Mouse (Mus musculus) activated CD4-positive, CD25-positive, alpha-beta regulatory T cell, adult 4 months (primary cell): Measurements from ENCODE around the gene Olfr1346. TPM values are rescaled to one million over a fixed set of nuclear protein-coding genes. Genes with fewer than 3 reads are reported as not detected.
"Not testable (repeated sequence)": the region's sequence is repeated elsewhere in the genome, so short reads cannot be mapped to it uniquely, and the experiment has no call there.

Experiments used
- ATAC-seq: one replicate; pipeline ENCODE4 v1.8.0; 2017
- polyA plus RNA-seq, 2 experiments: library from polyadenylated mRNA; unstranded; fragments of 100-300 nt; shearing (Covaris generic); gene quantifications; one replicate each; pipeline ENCODE4 v1.2.1; 2017

The Olfr1346 gene
- not detected for polyA plus RNA-seq

DNA sequence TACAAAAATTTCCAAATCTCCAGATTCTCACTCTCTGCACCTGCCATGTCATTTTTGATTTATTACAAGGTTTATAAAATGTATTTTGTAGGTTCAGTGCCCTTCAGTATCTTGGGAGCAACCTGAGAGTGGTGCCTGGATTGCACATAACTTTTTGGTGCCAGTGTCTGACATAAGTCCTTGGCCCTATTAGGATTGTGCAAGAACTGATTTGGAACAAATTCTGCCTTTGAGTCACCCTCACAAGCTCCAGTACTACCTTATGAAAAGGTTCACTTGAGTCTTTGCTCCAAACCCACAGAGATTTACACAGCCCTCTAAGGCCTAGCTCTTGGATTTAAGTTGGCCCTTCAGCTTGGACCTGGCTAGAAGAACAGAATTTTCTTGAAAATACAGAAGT, at the start of gene Olfr1346:
Gene Olfr1346, plus strand, starts transcription at position 151 of the 400 bp plus-strand sequence.
- ATAC-seq, result no peak

DNA sequence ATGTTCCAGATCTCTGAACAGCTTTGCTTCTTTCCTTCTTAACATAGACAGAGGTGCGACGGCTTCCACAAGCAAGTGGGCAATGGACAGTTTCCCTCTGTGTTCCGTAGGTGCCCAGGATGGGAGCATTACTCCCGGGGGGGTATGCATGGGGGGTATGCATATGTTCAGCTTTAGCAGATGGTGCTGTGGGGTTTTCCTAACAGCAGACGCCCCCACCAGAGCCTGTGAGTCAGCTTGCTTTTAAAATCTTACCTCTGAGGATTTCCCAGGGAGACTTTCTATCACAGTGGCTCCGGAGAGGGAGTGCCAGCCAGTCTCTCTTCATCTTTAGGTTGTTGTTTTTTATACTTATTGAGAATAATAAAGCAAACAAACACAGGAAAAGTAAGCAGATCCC, 47.0 kb upstream of the Olfr1346 start:
- ATAC-seq, result no peak

DNA sequence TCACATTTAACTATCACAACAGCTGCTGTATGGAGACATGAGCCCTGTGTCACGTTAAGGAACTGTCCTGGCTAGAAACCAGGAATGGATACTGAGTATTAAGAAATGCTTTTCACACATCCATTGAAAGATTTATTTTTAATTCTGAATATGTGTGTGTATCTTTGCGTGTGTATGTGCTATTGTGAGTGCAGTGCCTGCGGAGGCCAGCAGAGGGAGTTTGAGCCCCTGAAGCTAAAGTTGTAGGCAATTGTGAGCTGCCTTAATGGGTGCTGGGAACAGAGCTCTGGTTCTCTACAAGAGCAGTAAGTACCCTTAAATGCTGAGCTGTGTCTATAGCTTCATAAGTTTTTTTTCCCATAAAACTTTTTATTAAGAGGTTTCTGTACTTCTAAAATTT, 37.5 kb upstream of the Olfr1346 start:
- ATAC-seq, result no peak

DNA sequence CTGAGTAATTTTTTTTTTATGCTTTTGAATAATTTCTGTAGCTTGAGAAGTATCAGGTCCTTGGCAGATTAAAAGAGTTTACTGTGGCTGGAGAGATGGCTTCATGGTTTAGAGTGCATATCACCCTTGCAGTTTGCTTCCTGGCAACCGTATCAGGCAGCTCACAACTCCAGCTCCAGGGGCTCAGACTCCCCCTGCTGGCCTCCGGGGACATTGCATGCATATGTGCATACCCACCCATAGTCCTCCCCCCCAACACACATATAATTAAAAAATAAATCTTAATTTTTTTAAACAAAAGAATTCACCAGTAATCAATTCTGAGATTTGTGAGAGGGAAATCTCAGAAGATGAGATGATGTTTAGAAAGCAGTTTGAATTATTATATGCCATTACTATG, 36.6 kb upstream of the Olfr1346 start:
- ATAC-seq, result no peak

DNA sequence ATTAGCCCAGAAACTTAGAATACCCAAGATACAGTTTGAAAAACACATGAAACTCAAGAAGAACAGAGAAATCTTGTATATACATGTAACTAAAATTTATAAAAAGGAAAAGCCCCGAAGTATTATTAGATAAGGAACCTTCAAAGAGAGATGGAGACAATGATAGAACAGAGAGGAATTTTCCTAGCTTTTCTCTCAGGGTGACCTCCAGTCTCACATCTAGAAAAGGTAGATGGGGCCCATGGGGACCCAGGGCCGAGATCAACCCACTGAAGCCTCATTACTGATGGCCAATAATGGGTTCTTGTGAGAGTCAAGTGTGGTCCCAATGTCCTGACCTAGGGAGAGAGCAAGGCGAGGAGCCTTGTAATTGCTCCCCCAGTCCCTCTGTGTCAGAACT, 28.5 kb upstream of the Olfr1346 start, which contains the start of gene Olfr1344:
Gene Olfr1344, plus strand, starts transcription at position 301 of the 400 bp plus-strand sequence.
- no peak for ATAC-seq

DNA sequence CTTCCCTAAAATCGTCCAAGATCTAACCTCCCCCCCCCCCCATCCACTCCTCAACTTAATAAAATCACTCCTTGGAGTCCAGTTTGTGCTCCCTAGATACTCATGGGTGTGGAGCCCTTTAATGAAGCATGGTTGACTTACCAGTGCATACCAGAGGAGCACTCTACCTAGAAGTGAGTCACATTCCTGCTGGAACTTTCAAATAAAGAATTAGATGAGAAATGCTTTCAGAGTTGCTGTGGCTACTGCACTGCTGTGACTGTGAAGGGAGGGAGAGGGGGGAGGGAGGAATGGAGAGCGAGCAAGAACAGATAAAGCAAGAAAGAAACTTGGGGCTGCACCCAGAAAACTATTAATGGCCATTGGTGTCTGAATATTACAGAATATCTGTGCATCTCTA, 25.7 kb upstream of the Olfr1346 start:
- ATAC-seq, result no peak

DNA sequence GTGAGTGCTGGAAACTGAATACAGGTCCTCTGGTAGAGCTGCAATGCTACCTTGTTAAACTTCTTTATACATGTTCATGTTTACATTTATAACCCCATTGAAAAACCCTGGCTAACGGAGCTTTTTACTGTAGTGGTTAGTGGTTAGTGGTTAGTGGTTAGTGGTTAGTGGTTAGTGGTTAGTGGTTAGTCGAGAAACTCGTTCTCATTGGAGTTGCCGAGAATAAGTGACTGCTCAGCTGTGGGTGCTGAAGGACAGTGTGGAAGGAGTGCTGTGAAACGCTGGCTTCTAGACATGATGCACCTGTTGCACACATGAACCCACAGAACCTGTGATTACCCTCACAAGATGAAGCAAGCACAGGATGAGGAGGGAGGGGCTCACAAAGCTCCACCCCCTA, 19.1 kb upstream of the Olfr1346 start:
- ATAC-seq, result no peak

DNA sequence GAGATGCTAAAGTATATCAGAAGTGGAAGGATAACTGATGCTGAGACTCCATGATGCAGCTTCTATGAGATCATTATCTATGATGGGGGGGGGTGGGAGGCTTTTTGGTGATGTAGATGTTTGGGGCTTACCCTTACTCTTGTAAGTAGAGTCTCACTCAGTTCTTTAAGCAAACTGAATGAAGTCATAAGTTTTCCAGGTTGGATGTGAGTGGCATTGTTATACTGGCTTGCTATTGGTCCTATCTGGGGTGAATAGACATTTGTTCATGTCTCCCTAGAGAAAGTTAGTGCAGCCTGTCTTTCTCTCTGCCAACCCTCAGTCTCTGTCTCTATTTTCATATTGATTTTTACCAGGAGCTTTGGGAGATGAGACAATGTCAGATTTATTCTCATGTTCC, 11.0 kb upstream of the Olfr1346 start, which contains the start of gene Olfr1336:
Gene Olfr1336, plus strand, starts transcription at position 301 of the 400 bp plus-strand sequence.
- ATAC-seq, result no peak

DNA sequence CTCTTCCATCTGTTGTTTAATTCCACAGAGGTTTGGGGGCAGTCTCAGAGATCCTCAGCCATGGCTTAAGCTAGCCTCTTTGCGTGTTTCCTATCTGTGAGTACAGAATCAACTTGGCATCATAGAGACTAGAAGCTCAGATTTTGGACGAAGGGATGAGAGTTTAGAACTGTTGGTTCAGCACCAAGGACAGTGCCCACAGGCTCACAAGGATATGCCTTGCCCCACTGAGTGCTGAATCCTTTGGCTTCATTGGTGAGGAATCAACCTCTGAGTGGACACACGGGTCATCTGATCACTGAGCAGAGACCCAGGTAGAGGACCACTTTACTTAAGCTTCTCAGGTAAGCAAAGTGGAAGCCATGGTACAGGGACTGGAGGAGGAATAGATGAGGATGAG, 10.5 kb upstream of the Olfr1346 start:
- ATAC-seq, result no peak

DNA sequence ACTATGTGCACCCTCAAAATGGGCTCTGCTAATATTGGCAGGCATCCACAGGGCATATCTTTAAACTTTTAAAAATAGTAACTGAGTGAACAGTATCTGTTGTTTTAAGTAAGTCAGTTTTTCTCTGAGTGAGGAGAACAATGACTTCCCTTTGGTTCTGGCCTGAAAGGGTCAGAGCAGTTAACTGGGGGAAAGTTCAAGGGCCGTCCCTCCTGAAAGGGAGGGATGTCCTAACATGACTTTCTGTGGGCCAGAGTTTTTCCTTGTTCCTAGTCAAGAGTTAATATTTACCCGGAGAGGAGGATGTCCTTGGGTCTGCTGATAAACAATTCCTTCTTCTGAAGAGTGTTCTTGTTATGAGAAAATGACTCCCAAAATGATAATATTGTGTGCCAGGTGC, 10.7 kb downstream of the Olfr1346 start:
- ATAC-seq, result not testable (repeated sequence)

DNA sequence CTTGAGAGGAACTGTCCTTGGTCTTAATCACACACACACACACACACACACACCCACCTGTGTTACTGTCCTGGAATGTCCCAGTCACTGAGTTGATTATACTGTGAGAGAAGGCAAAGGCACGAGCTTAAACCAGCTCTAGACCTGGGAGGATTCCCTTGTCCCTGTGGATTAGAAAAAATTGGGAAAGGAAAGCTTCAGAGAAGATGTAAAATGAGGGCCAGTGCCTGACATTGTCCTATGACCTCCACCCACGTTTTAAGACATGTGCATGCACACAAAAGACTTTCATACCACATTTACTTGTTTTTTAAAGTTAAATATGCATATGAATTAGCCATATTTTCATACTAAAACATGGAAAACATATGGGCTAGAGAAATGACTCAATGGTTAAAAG, 19.9 kb downstream of the Olfr1346 start, which contains the start of gene Olfr5:
Gene Olfr5, minus strand, starts transcription at position 101 of the 400 bp plus-strand sequence.
- ATAC-seq, result no peak

DNA sequence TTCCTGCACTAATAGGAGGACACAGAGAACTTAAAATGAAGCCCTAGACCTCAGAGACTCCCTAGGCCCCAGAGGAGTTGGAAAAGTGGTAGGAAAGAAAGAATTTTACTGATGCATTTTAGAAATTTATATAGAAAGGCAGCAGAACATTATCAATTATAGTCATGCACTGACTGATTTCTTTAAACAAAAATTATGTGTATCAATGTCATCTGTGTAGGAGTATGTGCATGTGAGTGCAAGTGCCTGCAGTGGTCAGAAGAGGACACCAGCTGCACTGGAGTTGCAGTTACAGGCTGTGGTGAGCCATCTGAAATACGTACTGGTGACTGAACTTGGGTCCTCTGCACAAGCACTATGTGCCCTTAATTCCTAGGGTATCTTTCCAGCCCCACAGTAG, 32.8 kb downstream of the Olfr1346 start, which contains the start of gene Olfr1347:
Gene Olfr1347, minus strand, starts transcription at position 101 of the 400 bp plus-strand sequence.
- ATAC-seq, result no peak

DNA sequence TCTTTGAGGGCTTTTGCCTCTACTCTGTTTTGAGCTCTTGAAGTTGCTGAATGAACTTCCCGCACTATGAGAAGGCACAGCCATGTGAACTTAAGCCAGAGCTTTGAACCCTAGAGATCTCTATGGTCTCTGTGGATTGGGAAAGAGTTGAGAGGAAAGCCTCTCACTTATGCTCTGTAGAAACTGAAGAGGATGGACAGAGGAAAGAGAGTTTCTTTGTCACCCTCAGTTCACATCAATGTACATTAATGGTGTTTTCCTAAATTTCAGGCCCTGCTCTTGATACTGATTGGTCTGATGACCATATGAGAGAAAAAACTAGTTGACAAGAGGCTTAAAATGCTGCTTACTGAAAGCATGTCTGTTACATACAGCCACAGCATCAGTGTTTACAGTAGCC, 41.7 kb downstream of the Olfr1346 start, which contains the start of gene Olfr1348:
Gene Olfr1348, minus strand, starts transcription at position 101 of the 400 bp plus-strand sequence.
- ATAC-seq, result no peak

DNA sequence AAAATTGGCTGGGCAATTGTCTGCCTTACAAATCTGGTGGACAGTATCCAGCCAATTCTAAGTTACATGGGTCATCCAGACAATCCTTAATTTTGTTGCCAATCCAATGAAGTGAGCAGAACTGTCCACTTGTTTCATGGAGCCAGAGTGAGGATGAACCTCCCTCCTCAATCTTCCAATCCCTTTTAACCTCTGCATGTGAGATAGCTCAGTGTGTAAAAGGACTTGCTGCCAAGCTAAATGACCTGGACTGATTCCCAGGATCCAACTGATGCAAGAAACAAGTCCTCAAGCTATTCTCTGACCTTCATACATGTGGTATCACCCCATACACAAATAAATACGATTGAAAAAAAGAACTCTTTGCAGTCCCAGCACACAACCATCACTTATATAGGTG, 54.8 kb downstream of the Olfr1346 start:
- ATAC-seq, result no peak

DNA sequence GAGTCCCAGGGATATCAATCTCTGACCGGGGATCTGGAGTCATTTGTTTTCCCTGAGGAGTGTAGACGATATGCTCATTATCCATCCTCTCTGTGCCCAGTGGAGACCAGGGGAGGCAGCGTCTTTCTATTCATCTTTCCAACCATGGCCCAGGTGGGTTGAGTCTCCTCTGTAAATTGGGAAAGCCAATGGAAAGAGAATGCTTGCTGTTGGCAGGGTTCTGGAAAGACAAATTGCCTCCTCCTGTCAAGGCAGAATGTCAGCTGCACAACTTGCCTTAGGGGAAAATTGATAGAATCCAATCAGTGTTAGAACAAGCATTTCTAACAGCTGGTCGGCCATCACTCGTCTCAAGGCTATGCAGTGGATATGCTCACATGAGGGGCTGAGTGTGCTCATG, 55.9 kb downstream of the Olfr1346 start, which contains the start of gene Olfr1349:
Gene Olfr1349, minus strand, starts transcription at position 101 of the 400 bp plus-strand sequence.
- ATAC-seq, result no peak

DNA sequence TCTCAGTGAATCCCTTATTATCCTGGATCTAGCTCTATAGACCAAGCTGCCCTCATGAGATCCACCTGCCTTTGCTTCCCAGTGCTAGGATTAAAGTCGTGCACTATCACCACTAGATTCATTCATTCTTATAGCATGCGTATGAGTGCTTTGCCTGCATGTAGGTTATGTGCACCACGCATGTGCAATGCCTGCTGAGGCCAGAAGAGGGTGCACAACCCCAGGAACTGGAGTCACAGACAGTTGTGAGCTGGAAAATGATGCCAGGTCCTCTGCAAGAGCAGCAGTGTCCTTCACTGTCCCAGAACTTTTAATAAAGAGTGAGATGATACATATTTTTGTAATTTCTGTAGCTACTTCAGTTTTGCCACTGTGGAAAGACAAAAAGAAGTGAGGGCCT, 58.1 kb downstream of the Olfr1346 start:
- ATAC-seq, result no peak

DNA sequence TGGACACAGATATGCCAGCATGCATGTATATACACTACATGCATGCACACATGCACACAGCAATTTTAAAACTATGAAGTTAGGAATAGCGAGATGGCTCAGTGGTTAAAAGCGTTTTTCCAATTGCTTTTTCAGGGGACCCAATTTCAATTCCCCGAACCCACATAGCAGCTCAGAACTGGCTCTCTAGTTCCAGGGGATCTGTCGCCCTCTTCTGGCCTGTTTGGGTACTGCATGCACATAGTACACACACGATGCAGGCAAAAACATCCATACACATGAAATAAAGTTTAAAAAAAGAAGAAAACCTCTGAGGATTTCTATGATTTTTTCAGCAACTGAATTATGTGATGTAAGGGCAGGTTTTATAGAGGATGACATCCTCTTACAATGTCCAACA, 59.2 kb downstream of the Olfr1346 start:
- ATAC-seq, result no peak

Other genes with a start within 250 kb of the Olfr1346 start
- not detected for gene Zscan5b, start 244.8 kb upstream of the Olfr1346 start, polyA plus RNA-seq
- gene Epp13, start 214.4 kb upstream of the Olfr1346 start, polyA plus RNA-seq, result not detected
- gene Zfp667, start 180.5 kb upstream of the Olfr1346 start, polyA plus RNA-seq, result 1 to 10 TPM; 4.1 to 4.6 TPM
- 1 to 10 TPM in 1 of 2 experiments, not detected in 1; 1.1 TPM for gene Zfp583, start 135.8 kb upstream of the Olfr1346 start, polyA plus RNA-seq
- under 1 TPM; 0.24 to 0.31 TPM for gene Gm3854, start 123.3 kb upstream of the Olfr1346 start, polyA plus RNA-seq
- 1 to 10 TPM; 1.8 to 2.4 TPM for gene Zfp78, start 103.8 kb upstream of the Olfr1346 start, polyA plus RNA-seq
- gene Zfp28, start 83.8 kb upstream of the Olfr1346 start, polyA plus RNA-seq, result 1 to 10 TPM; 1.9 to 5.9 TPM
- gene Smim17, start 68.4 kb upstream of the Olfr1346 start, polyA plus RNA-seq, result not detected
- gene Gm20715, start 56.8 kb upstream of the Olfr1346 start, polyA plus RNA-seq, result not detected
- gene Olfr1344, start 28.4 kb upstream of the Olfr1346 start, polyA plus RNA-seq, result not detected
- gene Olfr1336, start 10.9 kb upstream of the Olfr1346 start, polyA plus RNA-seq, result under 1 TPM in 1 of 2 experiments, not detected in 1; 0.11 TPM
- not detected for gene Olfr5, start 19.8 kb downstream of the Olfr1346 start, polyA plus RNA-seq
- gene Olfr1347, start 32.7 kb downstream of the Olfr1346 start, polyA plus RNA-seq, result not detected
- under 1 TPM in 1 of 2 experiments, not detected in 1; 0.95 TPM for gene Olfr1348, start 41.6 kb downstream of the Olfr1346 start, polyA plus RNA-seq
- not detected for gene Olfr1349, start 55.8 kb downstream of the Olfr1346 start, polyA plus RNA-seq
- not detected for gene Olfr1350, start 97.7 kb downstream of the Olfr1346 start, polyA plus RNA-seq
- gene Zim1, start 229.3 kb downstream of the Olfr1346 start, polyA plus RNA-seq, result not detected